Mouse (Mus musculus) erythroblast, embryonic 14.5 days (primary cell): ENCODE measurements at regions not wholly inside any gene's neighbourhood (a gene's known extent, or its start where the extent isn't known, plus 50 kb on each side); places are given as distances from the start of the nearest gene placed in this dataset.

Experiments used
- GATA1 ChIP-seq: IDR thresholded peaks from 2 replicates; pipeline ENCODE4 v1.6.1; 2012; ENCODE audit warnings: low read length, inconsistent platforms, mixed read lengths
- TAL1 ChIP-seq: IDR thresholded peaks from 3 replicates; pipeline ENCODE4 v1.6.1; 2012; ENCODE audit warnings: low read length, inconsistent platforms, mixed read lengths

DNA sequence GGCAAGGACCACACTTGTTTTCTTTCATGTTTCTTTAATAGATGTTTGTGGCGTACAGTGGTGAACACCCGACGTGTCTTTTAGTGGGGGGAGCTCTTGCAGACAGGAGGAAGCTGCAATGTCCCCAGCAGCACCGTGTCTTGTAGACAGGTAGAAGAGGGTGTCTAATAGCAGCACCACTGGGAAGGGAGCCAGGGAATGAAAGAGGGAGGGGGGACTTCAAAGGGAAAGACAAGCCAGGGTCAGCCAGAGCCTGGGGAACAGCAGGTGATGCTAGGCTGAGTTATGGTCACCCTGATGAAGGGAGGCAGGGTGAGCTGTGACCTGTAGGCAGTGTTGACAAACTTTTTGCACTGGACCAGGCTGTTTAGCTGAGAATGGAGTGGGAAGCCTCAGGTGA lies 96.4 kb upstream of the Bach2 start:
- TF ChIP-seq GATA1 (no peak), TAL1 (no peak)
